ENCODE assay signal across 31 mouse cellular contexts in the genomic region with DNA sequence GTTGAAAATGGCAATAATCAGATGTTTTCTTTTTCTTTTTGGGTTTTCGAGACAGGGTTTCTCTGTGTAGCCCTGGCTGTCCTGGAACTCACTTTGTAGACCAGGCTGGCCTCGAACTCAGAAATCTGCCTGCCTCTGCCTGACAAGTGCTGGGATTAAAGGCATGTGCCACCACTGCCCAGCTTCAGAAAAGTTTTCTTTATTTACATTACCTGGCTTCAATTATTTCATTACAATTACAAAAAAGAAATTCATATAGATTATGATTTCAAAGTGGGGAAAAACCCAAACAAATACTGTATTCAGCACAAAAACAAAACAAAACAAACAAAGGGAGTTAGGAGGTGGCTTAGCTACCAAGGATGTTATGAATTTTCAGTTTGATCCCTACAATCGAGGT. TPM values are rescaled to one million over a fixed set of nuclear protein-coding genes. Genes with fewer than 3 reads are reported as not detected.
"Had no signal": no experiment of that assay in that cellular context is flagged by ENCODE, and none has a peak within 500 bp of the region (broad histone marks: within the 10 kb centered on the region; RNA-seq: fewer than 3 reads in every experiment).

No protein-coding gene starts in this region.

RNA-seq across cellular contexts. Expression of gene Klrb1b, which starts 14.5 kb away (rescaled TPM):
- total RNA-seq: common myeloid progenitor, adult 5-6 weeks; forebrain, postnatal 0 days; gastrocnemius, adult 18-20 months; gastrocnemius, adult 2 months; gastrocnemius, adult 8-10 months; gastrocnemius, postnatal 10 days; gastrocnemius, postnatal 14 days; gastrocnemius, postnatal 25 days; gastrocnemius, postnatal 36 days; gastrocnemius, postnatal 4 days; granulocyte monocyte progenitor cell, adult 5-6 weeks; heart, adult 2 months; heart, adult 8-10 months had no signal
- polyA plus RNA-seq: cortical plate, adult 2 months; embryonic facial prominence, embryonic 10.5 days; embryonic facial prominence, embryonic 11.5 days; embryonic facial prominence, embryonic 12.5 days; embryonic facial prominence, embryonic 13.5 days; embryonic facial prominence, embryonic 15.5 days; forebrain, embryonic 10.5 days; forebrain, embryonic 11.5 days; forebrain, embryonic 12.5 days; forebrain, embryonic 13.5 days; forebrain, embryonic 14.5 days; forebrain, embryonic 15.5 days; forebrain, embryonic 16.5 days; forebrain, postnatal 0 days; frontal cortex, adult 2 months; heart, embryonic 10.5 days had no signal

RNA-seq across cellular contexts. Expression of gene Gm44511, which starts 14.6 kb away (rescaled TPM):
- total RNA-seq: forebrain, postnatal 0 days; gastrocnemius, adult 18-20 months; gastrocnemius, adult 2 months; gastrocnemius, postnatal 10 days; gastrocnemius, postnatal 14 days; gastrocnemius, postnatal 25 days; gastrocnemius, postnatal 36 days; gastrocnemius, postnatal 4 days; granulocyte monocyte progenitor cell, adult 5-6 weeks; heart, adult 18-20 months; heart, adult 2 months; heart, adult 8-10 months had no signal
- polyA plus RNA-seq: cortical plate, adult 2 months; embryonic facial prominence, embryonic 10.5 days; embryonic facial prominence, embryonic 11.5 days; embryonic facial prominence, embryonic 12.5 days; embryonic facial prominence, embryonic 13.5 days; embryonic facial prominence, embryonic 15.5 days; erythroblast, embryonic 14.5 days; forebrain, embryonic 10.5 days; forebrain, embryonic 11.5 days; forebrain, embryonic 12.5 days; forebrain, embryonic 13.5 days; forebrain, embryonic 14.5 days; forebrain, embryonic 15.5 days; forebrain, embryonic 16.5 days; forebrain, postnatal 0 days; frontal cortex, adult 2 months; heart, embryonic 10.5 days had no signal

RNA-seq across cellular contexts. Expression of gene Clec2i, which starts 46.7 kb away (rescaled TPM):
- total RNA-seq: forebrain, postnatal 0 days; gastrocnemius, adult 18-20 months; gastrocnemius, adult 2 months; gastrocnemius, adult 8-10 months; gastrocnemius, postnatal 14 days; gastrocnemius, postnatal 25 days had no signal
- polyA plus RNA-seq: cortical plate, adult 2 months; embryonic facial prominence, embryonic 10.5 days; embryonic facial prominence, embryonic 11.5 days; embryonic facial prominence, embryonic 12.5 days; embryonic facial prominence, embryonic 14.5 days; erythroblast, embryonic 14.5 days; forebrain, embryonic 10.5 days; forebrain, embryonic 11.5 days; forebrain, embryonic 13.5 days; forebrain, embryonic 14.5 days; forebrain, embryonic 15.5 days; forebrain, embryonic 16.5 days; heart, embryonic 10.5 days had no signal

RNA-seq across cellular contexts. Expression of gene BC035044, which starts 50.3 kb away (rescaled TPM):
- total RNA-seq: gastrocnemius, adult 18-20 months; gastrocnemius, adult 2 months; gastrocnemius, adult 8-10 months; gastrocnemius, postnatal 36 days had no signal
- polyA plus RNA-seq: erythroblast, embryonic 14.5 days had no signal

RNA-seq across cellular contexts. Expression of gene Klrb1c, which starts 51.7 kb away (rescaled TPM):
- total RNA-seq: gastrocnemius, adult 18-20 months; gastrocnemius, adult 2 months; gastrocnemius, adult 8-10 months; gastrocnemius, postnatal 25 days; gastrocnemius, postnatal 36 days; heart, adult 18-20 months had no signal
- polyA plus RNA-seq: embryonic facial prominence, embryonic 10.5 days; embryonic facial prominence, embryonic 11.5 days; embryonic facial prominence, embryonic 12.5 days; embryonic facial prominence, embryonic 13.5 days; embryonic facial prominence, embryonic 14.5 days; erythroblast, embryonic 14.5 days; forebrain, embryonic 10.5 days; forebrain, embryonic 11.5 days; forebrain, embryonic 12.5 days; forebrain, embryonic 13.5 days; forebrain, embryonic 14.5 days; forebrain, embryonic 15.5 days; frontal cortex, adult 2 months had no signal
